Mouse (Mus musculus) embryo, embryonic 11.5 days (tissue): ENCODE results near the gene Rarres1.

Source experiments
- DNase-seq: peaks from one replicate; pipeline ENCODE4 v3.0.0-alpha.2; 2012; ENCODE audit warnings: low read depth, low spot score

Gene Rarres1

GRCm38 (mm10) chr3:67492086-67492869 is 23.0 kb downstream of the Rarres1 start:
- no peak for DNase-seq

GRCm38 (mm10) chr3:67490156-67490555 is 25.2 kb downstream of the Rarres1 start:
- no peak for DNase-seq

GRCm38 (mm10) chr3:67485233-67485632 is 30.1 kb downstream of the Rarres1 start:
- DNase-seq, result no peak

GRCm38 (mm10) chr3:67482400-67482799 is 32.9 kb downstream of the Rarres1 start:
- no peak for DNase-seq

GRCm38 (mm10) chr3:67479806-67480205 is 35.5 kb downstream of the Rarres1 start:
- DNase-seq, result no peak

- no peak for DNase-seq
Measured at GRCm38 (mm10) chr3:67473438-67473837, 41.9 kb downstream of the Rarres1 start.

GRCm38 (mm10) chr3:67471408-67472127 is 43.8 kb downstream of the Rarres1 start:
- DNase-seq, result no peak

GRCm38 (mm10) chr3:67467281-67467680 is 48.0 kb downstream of the Rarres1 start:
- DNase-seq, result no peak

- DNase-seq, result no peak
Measured at GRCm38 (mm10) chr3:67466576-67466975, 48.7 kb downstream of the Rarres1 start.

- DNase-seq, result no peak
Measured at GRCm38 (mm10) chr3:67463450-67464372, 51.6 kb downstream of the Rarres1 start, which contains the start of gene Lxn. TSS of gene Lxn (minus strand) at chr3:67463926.

- no peak for DNase-seq
Measured at GRCm38 (mm10) chr3:67463001-67463400, 52.3 kb downstream of the Rarres1 start.

GRCm38 (mm10) chr3:67462578-67462977 is 52.7 kb downstream of the Rarres1 start:
- no peak for DNase-seq

- DNase-seq, result no peak
Measured at GRCm38 (mm10) chr3:67462015-67462414, 53.3 kb downstream of the Rarres1 start.

GRCm38 (mm10) chr3:67459881-67460280 is 55.4 kb downstream of the Rarres1 start:
- DNase-seq, result no peak

- DNase-seq, result no peak
Measured at GRCm38 (mm10) chr3:67450601-67451210, 64.6 kb downstream of the Rarres1 start.

- DNase-seq, result no peak
Measured at GRCm38 (mm10) chr3:67449660-67450059, 65.7 kb downstream of the Rarres1 start.

GRCm38 (mm10) chr3:67447143-67447542 is 68.2 kb downstream of the Rarres1 start:
- DNase-seq, result no peak

GRCm38 (mm10) chr3:67434011-67434410 is 81.3 kb downstream of the Rarres1 start:
- DNase-seq, result no peak

- peak; percentile 74 for DNase-seq
Measured at GRCm38 (mm10) chr3:67429999-67430380, 85.3 kb downstream of the Rarres1 start, which contains the start of gene Gfm1. TSS of gene Gfm1 (plus strand) at chr3:67430096.

GRCm38 (mm10) chr3:67429338-67429998 is 85.9 kb downstream of the Rarres1 start:
- DNase-seq, result no peak
